Mouse (Mus musculus) MEL (cell line): ENCODE measurements around the gene Ccdc63. TPM values are rescaled to one million over a fixed set of nuclear protein-coding genes. Genes with fewer than 3 reads are reported as not detected.

Experiments used
- DNase-seq: peaks from one replicate; pipeline ENCODE4 v3.0.0; 2011; ENCODE audit warnings: low read depth, low spot score
- H3K27ac ChIP-seq: 2 replicates; pipeline ENCODE4 v1.5.1; 2012; ENCODE audit warnings: low read depth, mild to moderate bottlenecking, control low read depth, low read length, moderate library complexity; ENCODE audit not compliant: control insufficient read depth
- H3K27me3 ChIP-seq, 2 experiments: fragments of 150-350 bp in 1 of 2; sonication (generic) in 1 of 2; 2 replicates each; pipeline ENCODE4 v1.6.1; 2012; ENCODE audit warnings: low read length in 2 of 2, mild to moderate bottlenecking in 2 of 2, improper control_type of control experiment in 1 of 2, moderate library complexity in 1 of 2; ENCODE audit not compliant: insufficient read depth in 2 of 2, control insufficient read depth in 1 of 2
- H3K36me3 ChIP-seq, 2 experiments: 2 replicates each; pipeline ENCODE4 v1.6.1; 2012 to 2014; ENCODE audit warnings: low read length in 2 of 2, improper control_type of control experiment in 1 of 2, inconsistent platforms in 1 of 2, mild to moderate bottlenecking in 1 of 2; ENCODE audit not compliant: insufficient read depth in 2 of 2, control insufficient read depth in 1 of 2
- H3K4me1 ChIP-seq, 2 experiments: fragments of 150-350 bp in 1 of 2; sonication (generic) in 1 of 2; 2 replicates each; pipeline ENCODE4 v1.6.1; 2012; ENCODE audit warnings: low read length in 2 of 2, improper control_type of control experiment in 1 of 2, mild to moderate bottlenecking in 1 of 2; ENCODE audit not compliant: insufficient read depth in 2 of 2, control insufficient read depth in 1 of 2
- H3K4me3 ChIP-seq, 2 experiments: fragments of 150-350 bp in 1 of 2; sonication (generic) in 1 of 2; 2 replicates each; pipeline ENCODE4 v1.5.1; 2012; ENCODE audit warnings: low read depth in 2 of 2, low read length in 2 of 2, mild to moderate bottlenecking in 2 of 2, moderate library complexity in 2 of 2, control low read depth in 1 of 2, improper control_type of control experiment in 1 of 2; ENCODE audit not compliant: control insufficient read depth in 1 of 2, insufficient read depth in 1 of 2
- H3K79me2 ChIP-seq: 2 replicates; pipeline ENCODE4 v1.6.1; 2012; ENCODE audit warnings: mild to moderate bottlenecking, low read length, moderate library complexity; ENCODE audit not compliant: control insufficient read depth, poor library complexity, insufficient read depth
- H3K9ac ChIP-seq: 2 replicates; pipeline ENCODE4 v1.6.1; 2012; ENCODE audit warnings: low read depth, mild to moderate bottlenecking, control low read depth, low read length, moderate library complexity; ENCODE audit not compliant: control insufficient read depth, poor library complexity, severe bottlenecking
- H3K9me3 ChIP-seq: fragments of 150-350 bp; sonication (generic); replicated peaks from 2 replicates; pipeline ENCODE4 v1.6.1; 2012; ENCODE audit warnings: mild to moderate bottlenecking, low read length, improper control_type of control experiment, moderate library complexity; ENCODE audit not compliant: insufficient read depth
- BHLHE40 ChIP-seq: IDR thresholded peaks from 2 replicates; pipeline ENCODE4 v1.6.1; 2012; ENCODE audit warnings: low read depth, mild to moderate bottlenecking, inconsistent platforms, low read length, improper control_type of control experiment, borderline replicate concordance
- CHD1 ChIP-seq: IDR thresholded peaks from 2 replicates; pipeline ENCODE4 v1.6.1; 2012; ENCODE audit warnings: low read depth, mild to moderate bottlenecking, inconsistent platforms, low read length, improper control_type of control experiment
- CHD2 ChIP-seq: IDR thresholded peaks from 2 replicates; pipeline ENCODE4 v1.6.1; 2011; ENCODE audit warnings: low read length, improper control_type of control experiment
- E2F4 ChIP-seq: IDR thresholded peaks from 2 replicates; pipeline ENCODE4 v1.6.1; 2011; ENCODE audit warnings: low read depth, low read length, improper control_type of control experiment, borderline replicate concordance
- GABPA ChIP-seq: IDR thresholded peaks from 2 replicates; pipeline ENCODE4 v1.6.1; 2012; ENCODE audit warnings: low read depth, mild to moderate bottlenecking, inconsistent platforms, low read length, improper control_type of control experiment, moderate library complexity
- JUND ChIP-seq: IDR thresholded peaks from 2 replicates; pipeline ENCODE4 v1.6.1; 2011; ENCODE audit warnings: low read depth, mild to moderate bottlenecking, improper control_type of control experiment, low read length
- MAFK ChIP-seq: IDR thresholded peaks from 2 replicates; pipeline ENCODE4 v1.6.1; 2011; ENCODE audit warnings: low read depth, mild to moderate bottlenecking, low read length, improper control_type of control experiment, borderline replicate concordance
- MAZ ChIP-seq: IDR thresholded peaks from 2 replicates; pipeline ENCODE4 v1.6.1; 2012; ENCODE audit warnings: low read depth, mild to moderate bottlenecking, inconsistent platforms, low read length, improper control_type of control experiment
- MXI1 ChIP-seq: IDR thresholded peaks from 2 replicates; pipeline ENCODE4 v1.6.1; 2011; ENCODE audit warnings: mild to moderate bottlenecking, low read depth, low read length, improper control_type of control experiment
- MYC ChIP-seq: IDR thresholded peaks from 2 replicates; pipeline ENCODE4 v1.6.1; 2011; ENCODE audit warnings: low read depth, mild to moderate bottlenecking, low read length, improper control_type of control experiment, moderate library complexity
- POLR2A ChIP-seq, 2 experiments: IDR thresholded peaks; 2 replicates each; pipeline ENCODE4 v1.6.1; 2011 to 2012; ENCODE audit warnings: low read length in 2 of 2, mild to moderate bottlenecking in 2 of 2, control low read depth in 1 of 2, improper control_type of control experiment in 1 of 2, low read depth in 1 of 2, moderate library complexity in 1 of 2; ENCODE audit not compliant: control insufficient read depth in 1 of 2, insufficient read depth in 1 of 2, poor library complexity in 1 of 2
- POLR2AphosphoS2 ChIP-seq: IDR thresholded peaks from 2 replicates; pipeline ENCODE4 v1.6.1; 2011; ENCODE audit warnings: low read length, improper control_type of control experiment
- SIN3A ChIP-seq: IDR thresholded peaks from 2 replicates; pipeline ENCODE4 v1.6.1; 2012; ENCODE audit warnings: low read length, improper control_type of control experiment, inconsistent platforms
- TAL1 ChIP-seq: IDR thresholded peaks from 2 replicates; pipeline ENCODE4 v1.6.1; 2012; ENCODE audit warnings: mild to moderate bottlenecking, inconsistent platforms, low read length, moderate library complexity, mixed read lengths
- TCF12 ChIP-seq: IDR thresholded peaks from 2 replicates; pipeline ENCODE4 v1.6.1; 2014; ENCODE audit warnings: low read depth, mild to moderate bottlenecking, inconsistent platforms, low read length, improper control_type of control experiment, moderate library complexity
- UBTF ChIP-seq: IDR thresholded peaks from 2 replicates; pipeline ENCODE4 v1.6.1; 2012; ENCODE audit warnings: low read depth, mild to moderate bottlenecking, inconsistent platforms, low read length, improper control_type of control experiment, moderate library complexity, borderline replicate concordance; ENCODE audit not compliant: insufficient read depth
- USF1 ChIP-seq: IDR thresholded peaks from 2 replicates; pipeline ENCODE4 v1.6.1; 2014; ENCODE audit warnings: low read depth, mild to moderate bottlenecking, inconsistent platforms, low read length, improper control_type of control experiment, moderate library complexity
- USF2 ChIP-seq, 2 experiments: IDR thresholded peaks; 2 replicates each; pipeline ENCODE4 v1.6.1; 2011 to 2012; ENCODE audit warnings: improper control_type of control experiment in 2 of 2, low read length in 2 of 2, borderline replicate concordance in 1 of 2, inconsistent platforms in 1 of 2, low read depth in 1 of 2, mild to moderate bottlenecking in 1 of 2; ENCODE audit not compliant: insufficient read depth in 1 of 2
- ZMIZ1 ChIP-seq: IDR thresholded peaks from 2 replicates; pipeline ENCODE4 v1.6.1; 2012; ENCODE audit warnings: low read depth, mild to moderate bottlenecking, inconsistent platforms, low read length, improper control_type of control experiment, moderate library complexity
- ZNF384 ChIP-seq: IDR thresholded peaks from 2 replicates; pipeline ENCODE4 v1.6.1; 2012; ENCODE audit warnings: low read depth, mild to moderate bottlenecking, inconsistent platforms, low read length, improper control_type of control experiment
- polyA plus RNA-seq, 2 experiments: library from polyadenylated mRNA; stranded (reverse) in 1 of 2; unstranded in 1 of 2; fragments of >175 nt in 1 of 2; fragments of >200 nt in 1 of 2; gene quantifications; 2 replicates each; pipeline versions ENCODE4 v1.2.1 to v1.2.4; 2012; ENCODE audit warnings: low replicate concordance in 2 of 2, low read depth in 1 of 2; ENCODE audit not compliant: insufficient read length in 2 of 2, insufficient read depth in 1 of 2, missing spikeins in 1 of 2
- total RNA-seq: library from RNA; depleted of rRNA; stranded (reverse); fragments of 300-350 nt; gene quantifications from 2 replicates; pipeline ENCODE4 v1.2.3, GENCODE M21; 2012

The Ccdc63 gene
- total and polyA plus RNA-seq, 3 experiments = 1.6 to 4.7 TPM; not detected in 1

GRCm38 (mm10) chr5:122155613-122156012 is 15.0 kb upstream of the Ccdc63 start:
- Histone ChIP-seq H3K9ac (no peak overlapping the region), H3K9me3 (no peaks in the 10 kb centered on the region), H3K79me2 (peaks cover 28% of the 10 kb centered on the region), H3K36me3 (peaks cover 2 to 18% of the 10 kb centered on the region in 2 experiments; a peak in 3 of 4 replicates), H3K4me3 (no peak overlapping the region), H3K27ac (no peak overlapping the region), H3K4me1 (peaks cover 2 to 22% of the 10 kb centered on the region in 2 experiments; a peak in 3 of 4 replicates), H3K27me3 (no peaks in the 10 kb centered on the region)
- no peak for DNase-seq
- no peak for TF ChIP-seq TAL1
- no peak for TF ChIP-seq GABPA
- no peak for TF ChIP-seq UBTF
- TF ChIP-seq MAZ = no peak
- no peak for TF ChIP-seq SIN3A
- no peak for TF ChIP-seq MXI1
- no peak for TF ChIP-seq MAFK
- TF ChIP-seq E2F4 = no peak
- no peak for TF ChIP-seq POLR2AphosphoS2
- no peak for TF ChIP-seq ZNF384
- TF ChIP-seq BHLHE40 = no peak
- TF ChIP-seq POLR2A (IDR thresholded peaks at IDR 0.05; ENCODE audit: control insufficient read depth in 1 of 2, insufficient read depth in 1 of 2, low read depth in 1 of 2, low read length in 2 of 2, poor library complexity in 1 of 2) = no peak
- no peak for TF ChIP-seq TCF12
- no peak for TF ChIP-seq MYC
- no peak for TF ChIP-seq CHD2
- no peak for TF ChIP-seq ZMIZ1
- no peak for TF ChIP-seq USF2 (IDR thresholded peaks at IDR 0.05; ENCODE audit: borderline replicate concordance in 1 of 2, insufficient read depth in 1 of 2, low read depth in 1 of 2, low read length in 2 of 2)
- TF ChIP-seq USF1 = no peak
- TF ChIP-seq CHD1 = no peak

GRCm38 (mm10) chr5:122154782-122155181 is 14.2 kb upstream of the Ccdc63 start:
- H3K4me1 ChIP-seq = peaks cover under 1 to 14% of the 10 kb centered on the region in 2 experiments; a peak in 2 of 4 replicates
- peaks cover 20% of the 10 kb centered on the region for H3K79me2 ChIP-seq
- H3K4me3 ChIP-seq = no peak overlapping the region
- H3K27me3 ChIP-seq = no peaks in the 10 kb centered on the region
- no peak for DNase-seq
- TF ChIP-seq BHLHE40 (no peak), JUND (no peak), POLR2A (IDR thresholded peaks at IDR 0.05; ENCODE audit: control insufficient read depth in 1 of 2, insufficient read depth in 1 of 2, low read depth in 1 of 2, low read length in 2 of 2, poor library complexity in 1 of 2) (0 out of 4 replicates have a peak, but pooled peaks of 1 of the 2 experiments have one; percentile 5), MAFK (no peak)
- peaks cover 0 to 9% of the 10 kb centered on the region in 2 experiments; a peak in 2 of 4 replicates for H3K36me3 ChIP-seq
- H3K9me3 ChIP-seq = no peaks in the 10 kb centered on the region
- H3K9ac ChIP-seq = no peak overlapping the region
- no peak overlapping the region for H3K27ac ChIP-seq
